Mouse (Mus musculus): ENCODE data around the gene Rsph6a.

Rsph6a gene

GRCm38 (mm10) chr7:19083096-19083495 lies 28.6 kb downstream of the Rsph6a start:
- no peak for DNase-seq

GRCm38 (mm10) chr7:19083701-19084100 lies 29.2 kb downstream of the Rsph6a start, which contains the start of gene Dmpk:
Gene Dmpk, plus strand, starts transcription at chr7:19083849.
- DNase-seq = no peak

- DNase-seq = peak; percentile 61 to 70
Measured at GRCm38 (mm10) chr7:19084277-19084771, 29.8 kb downstream of the Rsph6a start.

- DNase-seq = no peak
Measured at GRCm38 (mm10) chr7:19084921-19085473, 30.5 kb downstream of the Rsph6a start.

- DNase-seq = no peak
Measured at GRCm38 (mm10) chr7:19085495-19085894, 31.0 kb downstream of the Rsph6a start.

GRCm38 (mm10) chr7:19086042-19086441 lies 31.6 kb downstream of the Rsph6a start:
- DNase-seq = peak; percentile 64 to 71

- DNase-seq = no peak
Measured at GRCm38 (mm10) chr7:19086760-19087159, 32.3 kb downstream of the Rsph6a start.

GRCm38 (mm10) chr7:19088813-19089212 lies 34.3 kb downstream of the Rsph6a start:
- DNase-seq = peak; percentile 59 to 83

- DNase-seq = no peak
Measured at GRCm38 (mm10) chr7:19091913-19092312, 37.4 kb downstream of the Rsph6a start.

- DNase-seq = no peak
Measured at GRCm38 (mm10) chr7:19092381-19093173, 38.1 kb downstream of the Rsph6a start.

GRCm38 (mm10) chr7:19093174-19093521 lies 38.7 kb downstream of the Rsph6a start:
- peak; percentile 79 to 89 for DNase-seq

- peak; percentile 79 for DNase-seq
Measured at GRCm38 (mm10) chr7:19093537-19094385, 39.3 kb downstream of the Rsph6a start.

- DNase-seq = peak; percentile 37 to 53
Measured at GRCm38 (mm10) chr7:19094471-19094825, 40.0 kb downstream of the Rsph6a start, which contains the start of gene Six5. Gene Six5, plus strand, starts transcription at chr7:19094594.

- DNase-seq = no peak
Measured at GRCm38 (mm10) chr7:19094826-19095750, 40.6 kb downstream of the Rsph6a start.

GRCm38 (mm10) chr7:19095751-19096110 lies 41.2 kb downstream of the Rsph6a start:
- DNase-seq = no peak

- DNase-seq = no peak
Measured at GRCm38 (mm10) chr7:19096421-19096976, 42.0 kb downstream of the Rsph6a start.

- no peak for DNase-seq
Measured at GRCm38 (mm10) chr7:19097217-19097616, 42.7 kb downstream of the Rsph6a start.

- no peak for DNase-seq
Measured at GRCm38 (mm10) chr7:19097863-19098262, 43.4 kb downstream of the Rsph6a start.

- DNase-seq = no peak
Measured at GRCm38 (mm10) chr7:19098811-19099210, 44.3 kb downstream of the Rsph6a start.

GRCm38 (mm10) chr7:19100290-19100689 lies 45.8 kb downstream of the Rsph6a start:
- no peak for DNase-seq

GRCm38 (mm10) chr7:19103741-19104140 lies 49.3 kb downstream of the Rsph6a start:
- no peak for DNase-seq

GRCm38 (mm10) chr7:19104486-19104885 lies 50.0 kb downstream of the Rsph6a start:
- no peak for DNase-seq
